9 mouse cellular contexts compared by ENCODE assay signal in genomic region chr7:28821261-28821831, GRCm38 (mm10). TPM values are rescaled to one million over a fixed set of nuclear protein-coding genes. Genes with fewer than 3 reads are reported as not detected.
DNase-seq lines count a peak whose midpoint lies in the region; ATAC-seq and TF ChIP-seq lines count a peak whose summit lies in the region.
"Had no signal": no experiment of that assay in that cellular context is flagged by ENCODE, and none has a peak within 500 bp of the region (broad histone marks: within the 10 kb centered on the region; RNA-seq: fewer than 3 reads in every experiment).

No protein-coding gene starts in this region.

- 24% methylated on average over 10 of the region's 10 CpGs for WGBS in liver, adult 2 months
- 68% methylated on average over 10 of the region's 10 CpGs for WGBS in liver, embryonic 11.5 days

- no peak for TF ChIP-seq POLR2A in liver, adult 2 months (IDR thresholded peaks at IDR 0.05; ENCODE audit: extremely low read depth, insufficient read depth, low read length)

- no peak for ATAC-seq in liver, embryonic 11.5 days (replicated peaks; ENCODE audit: low FRiP score)

- H3K9me3 ChIP-seq in liver, embryonic 11.5 days (ENCODE audit: control insufficient read depth, low read length) = no peaks in the 10 kb centered on the region

- H3K4me2 ChIP-seq in liver, embryonic 11.5 days = no peak overlapping the region

- peak overlapping the region; percentile 3 for H3K27ac ChIP-seq in liver, adult 2 months (replicated peaks; ENCODE audit: insufficient read depth, low read depth, low read length)
- no peak overlapping the region for H3K27ac ChIP-seq in liver, embryonic 11.5 days (ENCODE audit: low read depth, low read length)
- H3K27ac ChIP-seq: macrophage had no signal

- no peak overlapping the region for H3K9ac ChIP-seq in liver, adult 2 months (ENCODE audit: low read depth, low read length)
- H3K9ac ChIP-seq in liver, embryonic 11.5 days (ENCODE audit: low read depth, low read length) = no peak overlapping the region

- H3K4me3 ChIP-seq in liver, adult 2 months (ENCODE audit: insufficient read depth, low read depth, low read length) = no peak overlapping the region
- H3K4me3 ChIP-seq in liver, embryonic 11.5 days (ENCODE audit: low read depth, low read length) = no peak overlapping the region

- intact Hi-C loops in left cerebral cortex, postnatal 4 days (cut with DNase I) = no loop called here

- peak; percentile 74 for DNase-seq in liver, adult 2 months (ENCODE audit: extremely low read depth, low read depth, low spot score)
- no peak for DNase-seq in liver, embryonic 11.5 days (ENCODE audit: low spot score)
- DNase-seq in NIH3T3 (ENCODE audit: low read depth) = peak; percentile 76
- DNase-seq in cerebellum, postnatal 25 days = peak; percentile 82 to 87
- peak; percentile 77 for DNase-seq in heart, postnatal 4 days
- peak; percentile 60 for DNase-seq in left cerebral cortex, postnatal 4 days
- no peak for DNase-seq in natural killer cell, adult 2 months (ENCODE audit: low spot score in 2 of 2)
- no peak for DNase-seq in c-Kit-positive CD71-positive TER-119-positive erythroid progenitor cells, embryonic 14.5 days (ENCODE audit: low spot score)

- H3K36me3 ChIP-seq in liver, adult 2 months (ENCODE audit: control insufficient read depth, insufficient read depth, low read length) = peaks cover 56% of the 10 kb centered on the region
- peaks cover 56% of the 10 kb centered on the region for H3K36me3 ChIP-seq in liver, embryonic 11.5 days (ENCODE audit: control insufficient read depth, insufficient read depth, low read length)

- H3K4me1 ChIP-seq in liver, adult 2 months (ENCODE audit: control insufficient read depth, insufficient read depth, low read length) = peaks cover 50% of the 10 kb centered on the region
- H3K4me1 ChIP-seq in liver, embryonic 11.5 days (replicated peaks; ENCODE audit: control insufficient read depth, insufficient read depth, low read length) = peaks cover 33% of the 10 kb centered on the region

- no peaks in the 10 kb centered on the region for H3K27me3 ChIP-seq in liver, adult 2 months (ENCODE audit: control insufficient read depth, insufficient read depth, low read length)
- H3K27me3 ChIP-seq in liver, embryonic 11.5 days (replicated peaks; ENCODE audit: control insufficient read depth, insufficient read depth, low read length) = no peaks in the 10 kb centered on the region

- no peak for TF ChIP-seq CTCF in liver, adult 2 months (IDR thresholded peaks at IDR 0.05; ENCODE audit: low read depth, low read length)

- H3K79me2 ChIP-seq in liver, adult 2 months (ENCODE audit: control insufficient read depth, insufficient read depth, low read length) = peaks cover 2% of the 10 kb centered on the region; the same call in 1 of the 2 replicates

RNA-seq across cellular contexts. Expression of gene Ech1, which starts 3.7 kb away (rescaled TPM):
- total RNA-seq in liver, adult 2 months (2014; rRNA removed) = 636 and 645 TPM in 2 replicates
- polyA plus RNA-seq in liver, adult 2 months (2012; rRNA removed) = 561 and 625 TPM in 2 replicates
- 107 TPM in 2 replicates for polyA plus RNA-seq in liver, embryonic 11.5 days (2014; fragmentation: Nextera tagmentation; extraction: Ambion mirVana)
- total RNA-seq in heart, postnatal 4 days (2021) = 100 to 1,000 TPM; 647 to 783 TPM
- total RNA-seq in left cerebral cortex, postnatal 4 days (2021) = 10 to 100 TPM; 45.3 to 45.9 TPM

RNA-seq across cellular contexts. Expression of gene Lgals4, which starts 12.3 kb away (rescaled TPM):
- total RNA-seq in liver, adult 2 months (2014; rRNA removed) = 9.5 and 11.0 TPM in 2 replicates
- 7.9 and 16.4 TPM in 2 replicates for polyA plus RNA-seq in liver, adult 2 months (2012; rRNA removed)
- polyA plus RNA-seq in liver, embryonic 11.5 days (2014; fragmentation: Nextera tagmentation; extraction: Ambion mirVana) = 2.9 and 5.1 TPM in 2 replicates
- total RNA-seq in heart, postnatal 4 days (2021) = 10 to 100 TPM; 17.8 to 20.8 TPM
- total RNA-seq in left cerebral cortex, postnatal 4 days (2021) = 1 to 10 TPM; 3.6 to 4.6 TPM

RNA-seq across cellular contexts. Expression of gene Hnrnpl, which starts 13.0 kb away (rescaled TPM):
- 90.1 and 109 TPM in 2 replicates for total RNA-seq in liver, adult 2 months (2014; rRNA removed)
- 81.6 and 109 TPM in 2 replicates for polyA plus RNA-seq in liver, adult 2 months (2012; rRNA removed)
- polyA plus RNA-seq in liver, embryonic 11.5 days (2014; fragmentation: Nextera tagmentation; extraction: Ambion mirVana) = 238 and 279 TPM in 2 replicates
- total RNA-seq in heart, postnatal 4 days (2021) = 100 to 1,000 TPM; 549 to 557 TPM
- total RNA-seq in left cerebral cortex, postnatal 4 days (2021) = 100 to 1,000 TPM; 572 to 576 TPM

RNA-seq across cellular contexts. Expression of gene Rinl, which starts 32.6 kb away (rescaled TPM):
- 1.4 TPM in 2 replicates for total RNA-seq in liver, adult 2 months (2014; rRNA removed)
- polyA plus RNA-seq in liver, adult 2 months (2012; rRNA removed) = 1.2 and 1.8 TPM in 2 replicates
- 21.7 and 23.1 TPM in 2 replicates for polyA plus RNA-seq in liver, embryonic 11.5 days (2014; fragmentation: Nextera tagmentation; extraction: Ambion mirVana)
- total RNA-seq in heart, postnatal 4 days (2021) = 1 to 10 TPM; 1.1 to 1.8 TPM
- 1 to 10 TPM; 1.5 to 1.6 TPM for total RNA-seq in left cerebral cortex, postnatal 4 days (2021)

RNA-seq across cellular contexts. Expression of gene Lgals7, which starts 42.3 kb away (rescaled TPM):
- not detected in 2 replicates for total RNA-seq in liver, adult 2 months (2014; rRNA removed)
- polyA plus RNA-seq in liver, adult 2 months (2012; rRNA removed) = not detected in 2 replicates
- polyA plus RNA-seq in liver, embryonic 11.5 days (2014; fragmentation: Nextera tagmentation; extraction: Ambion mirVana) = not detected in 2 replicates
- 1 to 10 TPM; 1.4 to 4.4 TPM for total RNA-seq in heart, postnatal 4 days (2021)
- 1 to 10 TPM; 2.3 to 3.7 TPM for total RNA-seq in left cerebral cortex, postnatal 4 days (2021)
- polyA plus RNA-seq: macrophage had no signal

Comparison
In these comparisons a context has a peak if more than half of its experiments do, and no peak if none do; other contexts are left out.
1. DNase-seq: peak in liver, adult 2 months (single experiment), NIH3T3 (single experiment), cerebellum, postnatal 25 days (2 of 2), heart, postnatal 4 days (single experiment) and left cerebral cortex, postnatal 4 days (single experiment); none in liver, embryonic 11.5 days (single experiment), natural killer cell, adult 2 months (0 of 2) and c-Kit-positive CD71-positive TER-119-positive erythroid progenitor cells, embryonic 14.5 days (single experiment).
2. RNA of gene Ech1, which starts 3.7 kb away (total RNA-seq): 647 to 783 TPM in heart, postnatal 4 days and 636 to 645 TPM in liver, adult 2 months; 45.3 to 45.9 TPM in left cerebral cortex, postnatal 4 days; every median in the first group is over 10 times any median in the second.